Mouse (Mus musculus) cortical plate, adult 2 months (tissue): Measurements from ENCODE around the gene Espl1. TPM values are rescaled to one million over a fixed set of nuclear protein-coding genes. Genes with fewer than 3 reads are reported as not detected.

Source experiments
- H3K27ac ChIP-seq: fragments of 200-500 bp; 2 replicates; pipeline ENCODE4 v1.5.1; 2012; ENCODE audit warnings: low read length, control low read depth, inconsistent platforms; ENCODE audit not compliant: insufficient read depth
- H3K4me1 ChIP-seq: fragments of 200-500 bp; 2 replicates; pipeline ENCODE4 v1.6.1; 2011; ENCODE audit warnings: low read length; ENCODE audit not compliant: control insufficient read depth, insufficient read depth
- H3K4me3 ChIP-seq: fragments of 200-500 bp; 2 replicates; pipeline ENCODE4 v1.5.1; 2011; ENCODE audit warnings: mild to moderate bottlenecking, low read length, control low read depth; ENCODE audit not compliant: insufficient read depth
- CTCF ChIP-seq: fragments of 200-500 bp; IDR thresholded peaks from 2 replicates; pipeline ENCODE4 v1.5.1; 2011; ENCODE audit warnings: mild to moderate bottlenecking, control low read depth, low read length; ENCODE audit not compliant: insufficient read depth; ENCODE audit errors: extremely low read depth
- POLR2A ChIP-seq: fragments of 200-500 bp; IDR thresholded peaks from 2 replicates; pipeline ENCODE4 v1.6.1; 2011; ENCODE audit warnings: mild to moderate bottlenecking, low read length, control low read depth; ENCODE audit not compliant: insufficient read depth; ENCODE audit errors: extremely low read depth
- polyA plus RNA-seq: library from polyadenylated mRNA; depleted of rRNA; stranded (reverse); fragments of >200 nt; gene quantifications from 2 replicates; pipeline ENCODE4 v1.2.3, GENCODE M21; 2012

Gene Espl1
- polyA plus RNA-seq, 1 experiment = 0.52 TPM

GRCm38 (mm10) chr15:102350942-102351291 lies 54.9 kb downstream of the Espl1 start:
- Histone ChIP-seq H3K4me3 (peak overlapping the region; percentile 47), H3K27ac (no peak overlapping the region), H3K4me1 (peaks cover 4% of the 10 kb centered on the region; the same call in 1 of the 2 replicates)
- TF ChIP-seq CTCF (no peak), POLR2A (no peak)

- H3K27ac ChIP-seq = no peak overlapping the region
- peaks cover 4% of the 10 kb centered on the region; the same call in 1 of the 2 replicates for H3K4me1 ChIP-seq
- TF ChIP-seq CTCF (no peak), POLR2A (no peak)
- no peak overlapping the region for H3K4me3 ChIP-seq
Measured at GRCm38 (mm10) chr15:102352177-102352576, 56.1 kb downstream of the Espl1 start.

GRCm38 (mm10) chr15:102353986-102354385 lies 57.9 kb downstream of the Espl1 start:
- H3K4me3 ChIP-seq = no peak overlapping the region
- peaks cover 4% of the 10 kb centered on the region; the same call in 1 of the 2 replicates for H3K4me1 ChIP-seq
- H3K27ac ChIP-seq = no peak overlapping the region
- TF ChIP-seq CTCF = no peak
- no peak for TF ChIP-seq POLR2A

GRCm38 (mm10) chr15:102355134-102355870 lies 59.2 kb downstream of the Espl1 start:
- H3K4me1 ChIP-seq = peaks cover 2% of the 10 kb centered on the region; the same call in 1 of the 2 replicates
- H3K27ac ChIP-seq = peak overlapping the region; percentile 94
- peak overlapping the region; percentile 42 for H3K4me3 ChIP-seq
- TF ChIP-seq POLR2A (no peak), CTCF (no peak)

- Histone ChIP-seq H3K27ac (peak overlapping the region; percentile 94), H3K4me1 (peaks cover 2% of the 10 kb centered on the region; the same call in 1 of the 2 replicates), H3K4me3 (peak overlapping the region; percentile 42)
- TF ChIP-seq POLR2A = no peak
- no peak for TF ChIP-seq CTCF
Measured at GRCm38 (mm10) chr15:102355871-102356441, 59.9 kb downstream of the Espl1 start.

- no peaks in the 10 kb centered on the region for H3K4me1 ChIP-seq
- H3K4me3 ChIP-seq = no peak overlapping the region
- TF ChIP-seq CTCF = no peak
- peak overlapping the region; percentile 78 for H3K27ac ChIP-seq
Measured at GRCm38 (mm10) chr15:102356501-102357325, 60.6 kb downstream of the Espl1 start.

GRCm38 (mm10) chr15:102358126-102358525 lies 62.1 kb downstream of the Espl1 start:
- Histone ChIP-seq H3K4me3 (no peak overlapping the region), H3K27ac (no peak overlapping the region), H3K4me1 (no peaks in the 10 kb centered on the region)
- TF ChIP-seq POLR2A = no peak
- no peak for TF ChIP-seq CTCF

GRCm38 (mm10) chr15:102358834-102359233 lies 62.8 kb downstream of the Espl1 start:
- Histone ChIP-seq H3K4me1 (no peaks in the 10 kb centered on the region), H3K27ac (no peak overlapping the region), H3K4me3 (no peak overlapping the region)
- TF ChIP-seq POLR2A = no peak
- no peak for TF ChIP-seq CTCF

GRCm38 (mm10) chr15:102362648-102363047 lies 66.6 kb downstream of the Espl1 start:
- TF ChIP-seq CTCF (no peak), POLR2A (no peak)
- no peak overlapping the region for H3K4me3 ChIP-seq
- H3K4me1 ChIP-seq = no peaks in the 10 kb centered on the region; the same call in 1 of the 2 replicates
- H3K27ac ChIP-seq = no peak overlapping the region

GRCm38 (mm10) chr15:102364678-102365077 lies 68.6 kb downstream of the Espl1 start:
- Histone ChIP-seq H3K4me1 (no peaks in the 10 kb centered on the region; the same call in 1 of the 2 replicates), H3K4me3 (no peak overlapping the region), H3K27ac (no peak overlapping the region)
- TF ChIP-seq CTCF = no peak
- no peak for TF ChIP-seq POLR2A
